Mouse (Mus musculus): ENCODE results near the gene Smpd4. TPM values are rescaled to one million over a fixed set of nuclear protein-coding genes. Genes with fewer than 3 reads are reported as not detected.

Gene Smpd4
- total and polyA plus RNA-seq, 2 experiments: 3.6 to 26.9 TPM

DNA sequence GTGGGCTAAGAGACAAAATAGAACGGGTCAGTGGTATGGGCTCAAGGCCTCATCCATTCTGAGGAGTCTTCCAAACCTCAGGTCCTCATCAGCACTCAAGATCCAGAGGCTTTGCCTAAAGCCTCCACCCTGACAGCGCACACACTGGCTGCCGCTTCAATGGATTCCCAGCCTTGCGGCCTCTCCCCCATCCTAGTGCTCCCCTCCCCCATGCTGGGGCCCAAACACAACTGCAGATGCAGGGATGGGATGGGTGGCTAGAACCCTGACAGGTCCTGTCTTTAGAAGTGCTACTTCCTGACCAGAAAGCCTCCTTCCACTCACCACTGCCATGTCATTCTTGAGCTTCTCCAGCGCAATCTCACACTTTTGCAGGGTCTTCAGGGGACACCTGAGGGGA is 34.4 kb downstream of the Smpd4 start:
- H3K4me1 ChIP-seq (ENCODE audit: control insufficient read depth, insufficient read depth, low read length): peaks cover 4% of the 10 kb centered on the region; the same call in 1 of the 2 replicates
- H3K36me3 ChIP-seq (ENCODE audit: control insufficient read depth, insufficient read depth, low read length): peaks cover 4% of the 10 kb centered on the region; the same call in 1 of the 2 replicates
- DNase-seq (ENCODE audit: extremely low read depth, low read depth, low spot score): no peak
- no peak overlapping the region for H3K27ac ChIP-seq (replicated peaks; ENCODE audit: insufficient read depth, low read depth, low read length)
- H3K27me3 ChIP-seq (ENCODE audit: control insufficient read depth, insufficient read depth, low read length): no peaks in the 10 kb centered on the region
- no peak overlapping the region for H3K4me3 ChIP-seq (ENCODE audit: insufficient read depth, low read depth, low read length)
- TF ChIP-seq CTCF (IDR thresholded peaks at IDR 0.05; ENCODE audit: low read depth, low read length) (no peak), POLR2A (IDR thresholded peaks at IDR 0.05; ENCODE audit: extremely low read depth, insufficient read depth, low read length) (no peak)
- 96% methylated on average over 5 of the region's 5 CpGs for WGBS
- H3K9ac ChIP-seq (ENCODE audit: low read depth, low read length): no peak overlapping the region
- H3K79me2 ChIP-seq (ENCODE audit: control insufficient read depth, insufficient read depth, low read length): no peaks in the 10 kb centered on the region

DNA sequence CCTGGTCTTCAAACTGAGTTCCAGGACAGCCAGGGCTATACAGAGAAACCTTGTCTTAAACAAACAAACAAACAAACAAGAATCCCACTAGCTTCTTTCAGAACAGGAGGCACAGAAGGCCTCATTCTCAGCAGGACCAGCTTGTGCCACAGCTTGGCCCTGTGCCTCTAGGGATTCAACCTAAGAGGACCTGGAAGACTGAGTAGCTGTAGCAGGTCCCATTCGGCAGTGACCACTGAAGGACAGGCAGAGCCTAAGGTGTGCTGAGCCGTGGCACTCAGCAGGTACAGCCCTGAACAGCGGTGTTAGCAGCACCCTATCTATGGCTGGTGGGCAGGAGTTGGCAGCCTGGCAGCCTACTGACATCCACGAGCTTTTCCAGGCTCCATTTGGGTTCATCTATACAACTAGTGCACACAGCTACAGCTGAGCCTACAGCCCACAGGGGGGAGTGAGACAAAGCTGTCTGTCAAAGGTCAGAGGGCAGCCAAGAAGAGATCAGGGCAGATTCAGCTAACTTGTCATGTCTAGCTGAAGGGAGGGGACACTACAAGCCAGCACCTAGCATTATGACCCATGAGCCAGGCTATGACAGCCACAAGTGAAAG is 35.1 kb downstream of the Smpd4 start:
- Histone ChIP-seq H3K9ac (ENCODE audit: low read depth, low read length) (no peak overlapping the region), H3K4me3 (ENCODE audit: insufficient read depth, low read depth, low read length) (no peak overlapping the region), H3K36me3 (ENCODE audit: control insufficient read depth, insufficient read depth, low read length) (peaks cover 4% of the 10 kb centered on the region; the same call in 1 of the 2 replicates), H3K4me1 (ENCODE audit: control insufficient read depth, insufficient read depth, low read length) (peaks cover 4% of the 10 kb centered on the region; the same call in 1 of the 2 replicates), H3K27ac (replicated peaks; ENCODE audit: insufficient read depth, low read depth, low read length) (no peak overlapping the region), H3K27me3 (ENCODE audit: control insufficient read depth, insufficient read depth, low read length) (no peaks in the 10 kb centered on the region), H3K79me2 (ENCODE audit: control insufficient read depth, insufficient read depth, low read length) (no peaks in the 10 kb centered on the region)
- DNase-seq (ENCODE audit: extremely low read depth, low read depth, low spot score): no peak
- WGBS: 94% methylated on average over 4 of the region's 4 CpGs
- no peak for TF ChIP-seq POLR2A (IDR thresholded peaks at IDR 0.05; ENCODE audit: extremely low read depth, insufficient read depth, low read length)
- TF ChIP-seq CTCF (IDR thresholded peaks at IDR 0.05; ENCODE audit: low read depth, low read length): no peak

DNA sequence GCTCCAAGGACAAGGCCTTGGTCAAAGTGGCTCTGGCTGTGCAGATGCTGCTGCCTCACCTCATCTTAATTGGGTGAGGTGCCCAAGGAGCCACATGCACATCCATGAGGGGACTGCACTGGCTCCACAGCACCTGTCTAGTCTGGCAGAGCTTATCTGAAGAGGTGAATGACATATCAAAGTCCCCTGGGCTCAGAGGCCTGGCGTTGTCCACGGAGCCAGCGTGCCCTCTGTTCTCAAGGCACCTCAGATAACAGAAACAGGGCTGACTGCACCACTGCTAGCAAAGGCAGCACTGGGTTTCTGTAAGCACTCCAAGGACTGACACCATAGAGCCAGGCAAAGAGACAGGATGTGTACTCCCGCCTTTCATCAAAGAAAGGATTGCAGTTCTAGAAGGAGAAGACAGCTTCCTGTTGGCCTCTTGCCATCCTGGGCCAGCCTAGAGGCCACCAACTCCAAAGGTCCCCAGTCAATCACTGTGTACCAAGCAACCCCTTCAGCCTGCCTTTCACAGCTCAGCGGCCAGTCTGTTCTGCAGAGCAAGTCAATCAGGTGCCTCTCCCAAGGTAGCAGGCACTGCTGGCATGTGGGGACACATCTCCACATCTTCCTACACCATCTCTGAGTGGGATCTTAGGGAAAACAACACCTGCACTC is 37.2 kb downstream of the Smpd4 start:
- H3K36me3 ChIP-seq (ENCODE audit: control insufficient read depth, insufficient read depth, low read length): peaks cover 8% of the 10 kb centered on the region; the same call in 1 of the 2 replicates
- no peak overlapping the region for H3K27ac ChIP-seq (replicated peaks; ENCODE audit: insufficient read depth, low read depth, low read length)
- H3K9ac ChIP-seq (ENCODE audit: low read depth, low read length): no peak overlapping the region
- TF ChIP-seq CTCF (IDR thresholded peaks at IDR 0.05; ENCODE audit: low read depth, low read length): no peak
- no peak for TF ChIP-seq POLR2A (IDR thresholded peaks at IDR 0.05; ENCODE audit: extremely low read depth, insufficient read depth, low read length)
- H3K4me1 ChIP-seq (ENCODE audit: control insufficient read depth, insufficient read depth, low read length): peaks cover 4% of the 10 kb centered on the region; the same call in 1 of the 2 replicates
- H3K4me3 ChIP-seq (ENCODE audit: insufficient read depth, low read depth, low read length): no peak overlapping the region
- H3K27me3 ChIP-seq (ENCODE audit: control insufficient read depth, insufficient read depth, low read length): no peaks in the 10 kb centered on the region
- H3K79me2 ChIP-seq (ENCODE audit: control insufficient read depth, insufficient read depth, low read length): no peaks in the 10 kb centered on the region
- 27% methylated on average over 5 of the region's 5 CpGs for WGBS
- DNase-seq (ENCODE audit: extremely low read depth, low read depth, low spot score): peak; percentile 74

DNA sequence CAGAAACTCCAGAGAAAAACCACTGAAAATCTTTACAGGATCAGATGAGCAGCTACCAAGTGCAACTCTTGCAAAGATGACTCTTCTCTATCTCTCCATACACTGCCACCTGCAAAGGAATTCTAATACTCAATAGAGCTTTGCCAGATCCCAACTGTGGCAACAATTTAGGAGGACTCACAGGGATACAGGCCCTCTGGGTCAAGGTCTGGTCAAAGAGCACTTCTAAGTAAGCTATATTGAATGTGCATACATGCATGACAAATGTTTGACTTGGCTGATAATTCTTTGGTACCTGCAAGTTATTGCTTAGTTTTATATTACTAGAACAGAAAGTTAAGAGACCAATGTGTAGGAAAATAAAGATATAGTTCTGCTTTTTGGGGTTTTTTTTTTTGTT is 46.4 kb downstream of the Smpd4 start:
- DNase-seq (ENCODE audit: extremely low read depth, low read depth, low spot score): peak; percentile 28
- Histone ChIP-seq H3K79me2 (ENCODE audit: control insufficient read depth, insufficient read depth, low read length) (no peaks in the 10 kb centered on the region), H3K9ac (ENCODE audit: low read depth, low read length) (no peak overlapping the region), H3K27ac (replicated peaks; ENCODE audit: insufficient read depth, low read depth, low read length) (no peak overlapping the region), H3K36me3 (ENCODE audit: control insufficient read depth, insufficient read depth, low read length) (peaks cover 47% of the 10 kb centered on the region), H3K4me3 (ENCODE audit: insufficient read depth, low read depth, low read length) (no peak overlapping the region), H3K27me3 (ENCODE audit: control insufficient read depth, insufficient read depth, low read length) (no peaks in the 10 kb centered on the region), H3K4me1 (ENCODE audit: control insufficient read depth, insufficient read depth, low read length) (no peaks in the 10 kb centered on the region)
- no peak for TF ChIP-seq POLR2A (IDR thresholded peaks at IDR 0.05; ENCODE audit: extremely low read depth, insufficient read depth, low read length)
- no peak for TF ChIP-seq CTCF (IDR thresholded peaks at IDR 0.05; ENCODE audit: low read depth, low read length)

DNA sequence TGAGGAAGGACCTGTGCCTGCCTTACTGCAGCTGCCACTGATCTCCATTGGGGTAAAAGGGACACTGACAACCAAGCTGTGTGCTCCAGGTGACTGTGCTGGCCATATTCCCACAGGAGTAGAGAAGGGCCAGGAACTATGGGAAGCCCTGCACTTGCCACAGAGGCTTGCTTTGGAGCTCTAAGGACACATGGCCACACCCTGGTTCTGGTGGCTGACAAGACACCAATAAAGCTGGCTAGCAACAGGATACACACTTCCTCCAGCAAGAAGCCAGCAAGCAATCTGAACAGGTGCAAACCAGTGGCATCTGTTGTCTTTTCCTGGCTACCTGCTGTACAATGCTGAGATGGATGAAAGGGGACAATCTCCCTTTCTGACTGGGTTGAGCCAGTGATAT is 50.7 kb downstream of the Smpd4 start:
- no peaks in the 10 kb centered on the region for H3K79me2 ChIP-seq (ENCODE audit: control insufficient read depth, insufficient read depth, low read length)
- no peak overlapping the region for H3K4me3 ChIP-seq (ENCODE audit: insufficient read depth, low read depth, low read length)
- H3K27ac ChIP-seq (replicated peaks; ENCODE audit: insufficient read depth, low read depth, low read length): no peak overlapping the region
- TF ChIP-seq POLR2A (IDR thresholded peaks at IDR 0.05; ENCODE audit: extremely low read depth, insufficient read depth, low read length) (no peak), CTCF (IDR thresholded peaks at IDR 0.05; ENCODE audit: low read depth, low read length) (no peak)
- no peak overlapping the region for H3K9ac ChIP-seq (ENCODE audit: low read depth, low read length)
- no peak for DNase-seq (ENCODE audit: extremely low read depth, low read depth, low spot score)
- no peaks in the 10 kb centered on the region for H3K4me1 ChIP-seq (ENCODE audit: control insufficient read depth, insufficient read depth, low read length)
- H3K27me3 ChIP-seq (ENCODE audit: control insufficient read depth, insufficient read depth, low read length): no peaks in the 10 kb centered on the region
- peaks cover 34% of the 10 kb centered on the region for H3K36me3 ChIP-seq (ENCODE audit: control insufficient read depth, insufficient read depth, low read length)

Other genes with a start within 250 kb of the Smpd4 start
- 15.9 and 18.8 TPM in 2 replicates for gene Snap29, start 213.4 kb upstream of the Smpd4 start, total RNA-seq (2014; rRNA removed)
- 3.9 and 4.2 TPM in 2 replicates for gene Snap29, start 213.4 kb upstream of the Smpd4 start, polyA plus RNA-seq (2012; rRNA removed)
- 17.9 and 25.8 TPM in 2 replicates for gene Pi4ka, start 213.0 kb upstream of the Smpd4 start, total RNA-seq (2014; rRNA removed)
- gene Pi4ka, start 213.0 kb upstream of the Smpd4 start, polyA plus RNA-seq (2012; rRNA removed): 18.0 and 21.4 TPM in 2 replicates
- 9.6 and 15.2 TPM in 2 replicates for gene Crkl, start 167.4 kb upstream of the Smpd4 start, total RNA-seq (2014; rRNA removed)
- gene Crkl, start 167.4 kb upstream of the Smpd4 start, polyA plus RNA-seq (2012; rRNA removed): 28.0 and 28.8 TPM in 2 replicates
- gene Aifm3, start 129.7 kb upstream of the Smpd4 start, total RNA-seq (2014; rRNA removed): 1.4 and 3.7 TPM in 2 replicates
- gene Aifm3, start 129.7 kb upstream of the Smpd4 start, polyA plus RNA-seq (2012; rRNA removed): 3.5 and 3.7 TPM in 2 replicates
- 39.0 and 53.0 TPM in 2 replicates for gene Lztr1, start 110.7 kb upstream of the Smpd4 start, total RNA-seq (2014; rRNA removed)
- 83.5 and 96.7 TPM in 2 replicates for gene Lztr1, start 110.7 kb upstream of the Smpd4 start, polyA plus RNA-seq (2012; rRNA removed)
- gene Thap7, start 88.2 kb upstream of the Smpd4 start, total RNA-seq (2014; rRNA removed): 15.1 and 18.8 TPM in 2 replicates
- 47.9 and 49.2 TPM in 2 replicates for gene Thap7, start 88.2 kb upstream of the Smpd4 start, polyA plus RNA-seq (2012; rRNA removed)
- not detected in 2 replicates for gene Lrrc74b, start 58.1 kb upstream of the Smpd4 start, total RNA-seq (2014; rRNA removed)
- gene Lrrc74b, start 58.1 kb upstream of the Smpd4 start, polyA plus RNA-seq (2012; rRNA removed): not detected in 2 replicates
- under 0.01 TPM in 1 of 2 replicates, not detected in the other for gene P2rx6, start 57.5 kb upstream of the Smpd4 start, total RNA-seq (2014; rRNA removed)
- 0.12 TPM in 1 of 2 replicates, not detected in the other for gene P2rx6, start 57.5 kb upstream of the Smpd4 start, polyA plus RNA-seq (2012; rRNA removed)
- gene Slc7a4, start 36.1 kb upstream of the Smpd4 start, total RNA-seq (2014; rRNA removed): 0.74 TPM in 2 replicates
- 1.9 and 5.3 TPM in 2 replicates for gene Slc7a4, start 36.1 kb upstream of the Smpd4 start, polyA plus RNA-seq (2012; rRNA removed)
- gene Ccdc74a, start 27.1 kb downstream of the Smpd4 start, total RNA-seq (2014; rRNA removed): not detected in 2 replicates
- gene Ccdc74a, start 27.1 kb downstream of the Smpd4 start, polyA plus RNA-seq (2012; rRNA removed): not detected in 2 replicates
- gene Med15, start 113.5 kb downstream of the Smpd4 start, total RNA-seq (2014; rRNA removed): 14.8 and 23.4 TPM in 2 replicates
- 32.6 and 49.7 TPM in 2 replicates for gene Med15, start 113.5 kb downstream of the Smpd4 start, polyA plus RNA-seq (2012; rRNA removed)
- 9.7 and 10.2 TPM in 2 replicates for gene Klhl22, start 140.3 kb downstream of the Smpd4 start, total RNA-seq (2014; rRNA removed)
- gene Klhl22, start 140.3 kb downstream of the Smpd4 start, polyA plus RNA-seq (2012; rRNA removed): 25.5 and 28.2 TPM in 2 replicates
- gene Scarf2, start 177.9 kb downstream of the Smpd4 start, total RNA-seq (2014; rRNA removed): 1.8 and 2.3 TPM in 2 replicates
- 6.2 and 7.7 TPM in 2 replicates for gene Scarf2, start 177.9 kb downstream of the Smpd4 start, polyA plus RNA-seq (2012; rRNA removed)
- not detected in 2 replicates for gene B830017H08Rik, start 213.8 kb downstream of the Smpd4 start, total RNA-seq (2014; rRNA removed)
- not detected in 2 replicates for gene B830017H08Rik, start 213.8 kb downstream of the Smpd4 start, polyA plus RNA-seq (2012; rRNA removed)
- gene Car15, start 219.0 kb downstream of the Smpd4 start, total RNA-seq (2014; rRNA removed): 0.27 and 1.0 TPM in 2 replicates
- gene Car15, start 219.0 kb downstream of the Smpd4 start, polyA plus RNA-seq (2012; rRNA removed): 1.6 and 3.7 TPM in 2 replicates

All from liver, adult 2 months (tissue).